Mouse (Mus musculus) megakaryocyte, embryonic 14.5 days (primary cell): Measurements from ENCODE around the gene Gatm. TPM values are rescaled to one million over a fixed set of nuclear protein-coding genes. Genes with fewer than 3 reads are reported as not detected.

Experiments used
- H3K27me3 ChIP-seq: replicated peaks from 2 replicates; pipeline ENCODE3; 2012; ENCODE audit warnings: inconsistent platforms
- H3K36me3 ChIP-seq: replicated peaks from 2 replicates; pipeline ENCODE3; 2012; ENCODE audit warnings: low read length, inconsistent platforms, mixed read lengths
- H3K4me1 ChIP-seq: 2 replicates; pipeline ENCODE4 v1.6.1; 2012; ENCODE audit warnings: inconsistent platforms
- H3K4me3 ChIP-seq: replicated peaks from 2 replicates; pipeline ENCODE3; 2012; ENCODE audit warnings: moderate library complexity, mild to moderate bottlenecking, inconsistent platforms
- H3K9me3 ChIP-seq: 2 replicates; pipeline ENCODE4 v1.6.1; 2012; ENCODE audit warnings: inconsistent platforms
- FLI1 ChIP-seq: IDR thresholded peaks from 2 replicates; pipeline ENCODE4 v1.6.1; 2012; ENCODE audit warnings: low read length, inconsistent platforms, mixed read lengths
- GATA1 ChIP-seq: IDR thresholded peaks from 3 replicates; pipeline ENCODE4 v1.6.1; 2012; ENCODE audit warnings: mixed read lengths, low read length, inconsistent platforms, borderline replicate concordance
- polyA plus RNA-seq: library from polyadenylated mRNA; stranded (reverse); fragments of >175 nt; gene quantifications from 2 replicates; pipeline ENCODE4 v1.2.3, GENCODE M21; 2012; ENCODE audit warnings: low replicate concordance; ENCODE audit not compliant: insufficient read depth

Gatm gene
- polyA plus RNA-seq, 1 experiment, result 5.0 TPM

DNA sequence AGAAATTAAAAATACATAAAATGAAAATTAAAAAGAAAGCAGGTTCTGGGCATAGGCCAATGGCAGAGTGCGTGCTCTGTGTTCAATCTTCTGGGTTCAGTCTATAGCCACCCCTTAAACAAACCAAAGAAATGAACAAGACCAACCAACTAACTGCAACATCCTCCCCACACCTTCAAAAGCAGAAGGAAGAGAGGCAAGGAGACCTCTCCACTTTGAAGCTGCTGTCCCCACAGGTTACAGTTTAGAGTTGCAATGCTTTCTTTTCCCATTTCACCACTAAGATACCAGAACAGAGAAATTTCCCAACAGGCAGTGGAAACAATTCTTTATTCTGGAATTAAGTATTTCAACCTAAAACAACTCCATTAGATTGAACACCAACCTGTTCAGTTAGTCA, 48.9 kb downstream of the Gatm start:
- Histone ChIP-seq H3K27me3 (no peaks in the 10 kb centered on the region), H3K4me3 (no peak overlapping the region), H3K9me3 (no peaks in the 10 kb centered on the region), H3K36me3 (no peaks in the 10 kb centered on the region), H3K4me1 (no peaks in the 10 kb centered on the region)
- TF ChIP-seq GATA1 (no peak), FLI1 (no peak)

DNA sequence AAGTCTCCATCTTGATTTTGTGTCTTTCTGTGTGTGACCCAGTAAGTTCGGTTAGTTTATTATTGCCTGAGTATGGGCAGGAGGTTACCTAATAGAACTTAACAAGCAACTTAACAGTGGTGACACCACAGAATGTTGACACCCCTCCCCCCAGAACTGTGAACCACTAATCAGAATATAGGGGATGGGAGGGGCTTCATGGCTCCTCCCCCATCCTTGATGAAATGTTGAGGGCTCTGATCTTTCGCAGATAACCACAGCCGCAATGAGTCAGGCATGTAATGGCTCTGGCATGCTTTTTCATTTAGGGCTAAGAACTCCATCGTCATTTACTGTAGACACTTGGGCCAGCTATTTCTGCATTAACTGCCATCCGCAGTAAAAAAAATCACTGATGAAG, 49.9 kb downstream of the Gatm start:
- Histone ChIP-seq H3K4me3 (no peak overlapping the region), H3K4me1 (no peaks in the 10 kb centered on the region), H3K36me3 (no peaks in the 10 kb centered on the region), H3K9me3 (no peaks in the 10 kb centered on the region), H3K27me3 (no peaks in the 10 kb centered on the region)
- TF ChIP-seq GATA1 (no peak), FLI1 (no peak)

DNA sequence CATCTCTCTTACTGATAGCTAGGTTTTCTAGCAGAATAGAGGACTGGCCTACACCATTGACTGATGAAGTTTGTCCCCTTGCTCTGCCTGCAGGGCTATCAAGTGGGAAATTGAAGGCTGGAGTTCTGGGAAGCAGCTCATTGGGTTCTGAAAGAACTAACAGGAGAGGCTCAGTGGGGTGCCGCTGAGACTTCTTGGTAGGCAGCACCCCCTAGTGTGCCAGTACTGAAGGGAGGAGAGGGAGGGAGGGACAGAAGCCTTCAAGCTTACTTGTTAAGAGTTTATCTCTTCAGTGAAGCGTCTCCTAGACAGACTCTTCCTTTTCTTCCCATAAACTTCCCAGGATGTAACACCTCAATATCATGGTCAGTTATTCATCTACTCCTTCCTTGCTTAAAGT, 52.8 kb downstream of the Gatm start:
- Histone ChIP-seq H3K4me3 (no peak overlapping the region), H3K9me3 (no peaks in the 10 kb centered on the region), H3K27me3 (no peaks in the 10 kb centered on the region), H3K36me3 (no peaks in the 10 kb centered on the region), H3K4me1 (no peaks in the 10 kb centered on the region)
- no peak for TF ChIP-seq GATA1
- TF ChIP-seq FLI1, result no peak

Other genes with a start within 250 kb of the Gatm start
- 16.9 and 40.0 TPM in 2 replicates for gene Shf, start 242.1 kb downstream of the Gatm start, polyA plus RNA-seq
- gene Slc28a2, start 184.8 kb downstream of the Gatm start, polyA plus RNA-seq, result 0.03 TPM in 1 of 2 replicates, not detected in the other
- gene Gm14085, start 126.4 kb downstream of the Gatm start, polyA plus RNA-seq, result not detected in 2 replicates
- not detected in 2 replicates for gene AA467197, start 25.7 kb upstream of the Gatm start, polyA plus RNA-seq
- gene Slc30a4, start 91.4 kb upstream of the Gatm start, polyA plus RNA-seq, result not detected in 2 replicates
- 0.81 and 3.9 TPM in 2 replicates for gene Bloc1s6, start 127.2 kb upstream of the Gatm start, polyA plus RNA-seq
- gene Sqor, start 153.9 kb upstream of the Gatm start, polyA plus RNA-seq, result 5.7 TPM in 1 of 2 replicates, not detected in the other